Mouse (Mus musculus): ENCODE measurements around the gene Gm10518. TPM values are rescaled to one million over a fixed set of nuclear protein-coding genes. Genes with fewer than 3 reads are reported as not detected.
"Not testable (repeated sequence)": the region's sequence is repeated elsewhere in the genome, so short reads cannot be mapped to it uniquely, and the experiment has no call there.

The Gm10518 gene
- polyA plus RNA-seq, 1 experiment from 2014 or later = 0.26 TPM

GRCm38 (mm10) chr1:179807468-179807867 lies 4.3 kb downstream of the Gm10518 start:
- DNase-seq (ENCODE audit: low spot score) = no peak
- Histone ChIP-seq H3K9me3 (replicated peaks) (no peaks in the 10 kb centered on the region), H3K4me1 (peaks cover 4% of the 10 kb centered on the region), H3K4me3 (no peak overlapping the region), H3K27me3 (ENCODE audit: low read depth, poor library complexity, severe bottlenecking) (no peaks in the 10 kb centered on the region), H3K36me3 (no peaks in the 10 kb centered on the region), H3K27ac (no peak overlapping the region)
- 86% methylated on average over 4 of the region's 4 CpGs for WGBS

GRCm38 (mm10) chr1:179808300-179808699 lies 5.1 kb downstream of the Gm10518 start:
- Histone ChIP-seq H3K27ac (no peak overlapping the region), H3K36me3 (no peaks in the 10 kb centered on the region), H3K9me3 (replicated peaks) (no peaks in the 10 kb centered on the region), H3K4me1 (peaks cover 4% of the 10 kb centered on the region; the same call in 1 of the 2 replicates), H3K4me3 (no peak overlapping the region), H3K27me3 (ENCODE audit: low read depth, poor library complexity, severe bottlenecking) (no peaks in the 10 kb centered on the region)
- WGBS = 83% methylated on average over 3 of the region's 3 CpGs
- DNase-seq (ENCODE audit: low spot score) = no peak

GRCm38 (mm10) chr1:179813385-179813784 lies 10.2 kb downstream of the Gm10518 start:
- Histone ChIP-seq H3K27ac (no peak overlapping the region), H3K4me3 (no peak overlapping the region), H3K36me3 (no peaks in the 10 kb centered on the region), H3K4me1 (no peaks in the 10 kb centered on the region; the same call in 1 of the 2 replicates), H3K9me3 (replicated peaks) (no peaks in the 10 kb centered on the region), H3K27me3 (ENCODE audit: low read depth, poor library complexity, severe bottlenecking) (no peaks in the 10 kb centered on the region)
- DNase-seq (ENCODE audit: low spot score) = no peak
- WGBS = 70% methylated on average over 2 of the region's 2 CpGs

GRCm38 (mm10) chr1:179814616-179815015 lies 11.4 kb downstream of the Gm10518 start:
- no peaks in the 10 kb centered on the region for H3K4me1 ChIP-seq
- DNase-seq (ENCODE audit: low spot score) = no peak
- H3K36me3 ChIP-seq = no peaks in the 10 kb centered on the region
- no peak overlapping the region for H3K4me3 ChIP-seq
- H3K27me3 ChIP-seq (ENCODE audit: low read depth, poor library complexity, severe bottlenecking) = no peaks in the 10 kb centered on the region
- H3K9me3 ChIP-seq (replicated peaks) = no peaks in the 10 kb centered on the region
- H3K27ac ChIP-seq = no peak overlapping the region
- WGBS = 84% methylated on average over 2 of the region's 2 CpGs

- not testable (repeated sequence) for H3K4me1 ChIP-seq; DNase-seq (ENCODE audit: low spot score); H3K4me3 ChIP-seq; H3K27ac ChIP-seq; H3K36me3 ChIP-seq; H3K9me3 ChIP-seq (replicated peaks); H3K27me3 ChIP-seq (ENCODE audit: low read depth, poor library complexity, severe bottlenecking)
- 89% methylated on average over 11 of the region's 11 CpGs for WGBS
These were observed 15.5 kb downstream of the Gm10518 start for GRCm38 (mm10) chr1:179818490-179819278.

GRCm38 (mm10) chr1:179824549-179824948 lies 21.4 kb downstream of the Gm10518 start:
- Histone ChIP-seq H3K36me3 (no peaks in the 10 kb centered on the region), H3K27me3 (ENCODE audit: low read depth, poor library complexity, severe bottlenecking) (no peaks in the 10 kb centered on the region), H3K27ac (no peak overlapping the region), H3K4me3 (no peak overlapping the region), H3K4me1 (no peaks in the 10 kb centered on the region), H3K9me3 (replicated peaks) (no peaks in the 10 kb centered on the region)
- no peak for DNase-seq (ENCODE audit: low spot score)
- WGBS = 77% methylated on average over 5 of the region's 5 CpGs

- H3K36me3 ChIP-seq = no peaks in the 10 kb centered on the region
- H3K27ac ChIP-seq = no peak overlapping the region
- no peaks in the 10 kb centered on the region for H3K27me3 ChIP-seq (ENCODE audit: low read depth, poor library complexity, severe bottlenecking)
- no peak overlapping the region for H3K4me3 ChIP-seq
- 92% methylated on average over 5 of the region's 5 CpGs for WGBS
- H3K4me1 ChIP-seq = peaks cover 5% of the 10 kb centered on the region; the same call in 1 of the 2 replicates
- no peaks in the 10 kb centered on the region for H3K9me3 ChIP-seq (replicated peaks)
- DNase-seq (ENCODE audit: low spot score) = no peak
These were observed 24.9 kb downstream of the Gm10518 start for GRCm38 (mm10) chr1:179828051-179828450.

GRCm38 (mm10) chr1:179828900-179829299 lies 25.7 kb downstream of the Gm10518 start:
- H3K27ac ChIP-seq = no peak overlapping the region
- H3K4me1 ChIP-seq = peaks cover 5% of the 10 kb centered on the region; the same call in 1 of the 2 replicates
- H3K36me3 ChIP-seq = no peaks in the 10 kb centered on the region
- no peaks in the 10 kb centered on the region for H3K9me3 ChIP-seq (replicated peaks)
- 80% methylated on average over 4 of the region's 4 CpGs for WGBS
- H3K4me3 ChIP-seq = no peak overlapping the region
- H3K27me3 ChIP-seq (ENCODE audit: low read depth, poor library complexity, severe bottlenecking) = no peaks in the 10 kb centered on the region
- DNase-seq (ENCODE audit: low spot score) = no peak

- Histone ChIP-seq H3K4me3 (no peak overlapping the region), H3K36me3 (no peaks in the 10 kb centered on the region), H3K27ac (no peak overlapping the region), H3K4me1 (peaks cover 5% of the 10 kb centered on the region; the same call in 1 of the 2 replicates), H3K27me3 (ENCODE audit: low read depth, poor library complexity, severe bottlenecking) (no peaks in the 10 kb centered on the region), H3K9me3 (replicated peaks) (no peaks in the 10 kb centered on the region)
- WGBS = 80% methylated on average over 7 of the region's 7 CpGs
- no peak for DNase-seq (ENCODE audit: low spot score)
These were observed 29.6 kb downstream of the Gm10518 start for GRCm38 (mm10) chr1:179832710-179833240.

- Histone ChIP-seq H3K36me3 (no peaks in the 10 kb centered on the region), H3K4me3 (no peak overlapping the region), H3K4me1 (peaks cover 5% of the 10 kb centered on the region; the same call in 1 of the 2 replicates), H3K27me3 (ENCODE audit: low read depth, poor library complexity, severe bottlenecking) (no peaks in the 10 kb centered on the region), H3K9me3 (replicated peaks) (no peaks in the 10 kb centered on the region), H3K27ac (no peak overlapping the region)
- WGBS = 85% methylated on average over 1 of the region's 1 CpGs
- DNase-seq (ENCODE audit: low spot score) = no peak
These were observed 30.4 kb downstream of the Gm10518 start for GRCm38 (mm10) chr1:179833596-179833995.

GRCm38 (mm10) chr1:179835753-179836425 lies 32.7 kb downstream of the Gm10518 start:
- no peak overlapping the region for H3K4me3 ChIP-seq
- DNase-seq (ENCODE audit: low spot score) = no peak
- WGBS = 93% methylated on average over 1 of the region's 1 CpGs
- H3K9me3 ChIP-seq (replicated peaks) = no peaks in the 10 kb centered on the region
- H3K36me3 ChIP-seq = no peaks in the 10 kb centered on the region
- no peaks in the 10 kb centered on the region for H3K27me3 ChIP-seq (ENCODE audit: low read depth, poor library complexity, severe bottlenecking)
- peaks cover 5% of the 10 kb centered on the region; the same call in 1 of the 2 replicates for H3K4me1 ChIP-seq
- no peak overlapping the region for H3K27ac ChIP-seq

- Histone ChIP-seq H3K4me3 (no peak overlapping the region), H3K9me3 (replicated peaks) (no peaks in the 10 kb centered on the region)
These were observed 33.5 kb downstream of the Gm10518 start for GRCm38 (mm10) chr1:179836426-179837404.

More at GRCm38 (mm10) chr1:179836426-179837404, 33.5 kb downstream of the Gm10518 start:
- Histone ChIP-seq H3K4me1 (no peaks in the 10 kb centered on the region), H3K27me3 (ENCODE audit: low read depth, poor library complexity, severe bottlenecking) (no peaks in the 10 kb centered on the region), H3K27ac (no peak overlapping the region), H3K36me3 (no peaks in the 10 kb centered on the region)
- DNase-seq (ENCODE audit: low spot score) = no peak
- WGBS = 89% methylated on average over 7 of the region's 7 CpGs

Measured in limb, embryonic 10.5 days (tissue).